Mouse (Mus musculus): Measurements from ENCODE around the gene Cpsf2.

Cpsf2 gene

GRCm38 (mm10) chr12:102055758-102056157 lies 80.0 kb downstream of the Cpsf2 start:
- DNase-seq (ENCODE audit: low spot score in 2 of 2): peak; percentile 59 to 75

Measured in right cerebral cortex, postnatal 36 days (tissue).